Mouse (Mus musculus): ENCODE measurements around the gene Gm826. TPM values are rescaled to one million over a fixed set of nuclear protein-coding genes. Genes with fewer than 3 reads are reported as not detected.

Gene Gm826
- 10 to 100 TPM in 1 of 2 experiments, 1 to 10 TPM in 1; 8.8 to 11.1 TPM for total RNA-seq (2021)
- long read RNA-seq, experiment 1, partial matches to known transcripts = 0 of 12 reads
- long read RNA-seq, experiment 1, other reads (novel, unspliced or antisense) = 8 of 12 reads
- long read RNA-seq, experiment 2, partial matches to known transcripts = 0 of 8 reads
- long read RNA-seq, experiment 2, other reads (novel, unspliced or antisense) = 5 of 8 reads

DNA sequence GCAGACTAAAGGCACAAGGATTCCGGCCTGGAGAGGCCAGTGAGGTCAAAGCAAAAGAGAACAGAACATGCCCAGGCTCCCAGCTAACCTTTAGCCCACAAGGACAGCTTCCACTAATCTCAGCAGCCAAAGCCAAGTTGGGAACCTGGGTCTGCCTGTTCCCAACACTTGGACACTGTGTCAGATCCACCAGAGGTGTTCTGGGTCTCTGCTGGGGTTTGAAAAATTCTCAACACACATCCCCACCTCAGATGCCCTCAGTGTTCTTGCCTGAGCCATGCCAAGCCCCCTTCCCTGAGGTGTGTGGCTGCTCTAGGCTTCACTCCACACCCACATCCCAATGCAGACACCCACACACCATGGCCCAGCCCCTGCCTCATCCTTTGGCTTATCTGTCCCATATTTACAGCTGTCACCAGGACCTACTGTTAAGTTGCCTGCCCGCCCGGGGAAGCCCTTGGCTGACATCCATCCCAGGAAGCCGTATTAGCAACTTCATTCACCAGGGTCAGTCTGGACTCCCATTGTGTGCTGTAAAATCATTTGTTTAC lies at the start of gene Gm826:
Gm826 (minus strand) TSS at position 52 of the 551 bp plus-strand sequence.
- peak; percentile 52 to 63 for DNase-seq
- intact Hi-C loops (cut with DNase I) = no loop called here

- DNase-seq = no peak
- intact Hi-C loops (cut with DNase I) = no loop called here
Observed at GRCm38 (mm10) chr2:160383418-160383817, 49.5 kb upstream of the Gm826 start.

- intact Hi-C loops (cut with DNase I) = loop anchor here (1.0 kb wide), 1 partner anchor 200 kb away; no protein-coding TSS in a partner anchor
- DNase-seq = peak; percentile 47 to 62
Observed at GRCm38 (mm10) chr2:160378271-160378670, 44.3 kb upstream of the Gm826 start.

- intact Hi-C loops (cut with DNase I) = no loop called here
- DNase-seq = no peak
Observed at GRCm38 (mm10) chr2:160376236-160376635, 42.3 kb upstream of the Gm826 start.

DNA sequence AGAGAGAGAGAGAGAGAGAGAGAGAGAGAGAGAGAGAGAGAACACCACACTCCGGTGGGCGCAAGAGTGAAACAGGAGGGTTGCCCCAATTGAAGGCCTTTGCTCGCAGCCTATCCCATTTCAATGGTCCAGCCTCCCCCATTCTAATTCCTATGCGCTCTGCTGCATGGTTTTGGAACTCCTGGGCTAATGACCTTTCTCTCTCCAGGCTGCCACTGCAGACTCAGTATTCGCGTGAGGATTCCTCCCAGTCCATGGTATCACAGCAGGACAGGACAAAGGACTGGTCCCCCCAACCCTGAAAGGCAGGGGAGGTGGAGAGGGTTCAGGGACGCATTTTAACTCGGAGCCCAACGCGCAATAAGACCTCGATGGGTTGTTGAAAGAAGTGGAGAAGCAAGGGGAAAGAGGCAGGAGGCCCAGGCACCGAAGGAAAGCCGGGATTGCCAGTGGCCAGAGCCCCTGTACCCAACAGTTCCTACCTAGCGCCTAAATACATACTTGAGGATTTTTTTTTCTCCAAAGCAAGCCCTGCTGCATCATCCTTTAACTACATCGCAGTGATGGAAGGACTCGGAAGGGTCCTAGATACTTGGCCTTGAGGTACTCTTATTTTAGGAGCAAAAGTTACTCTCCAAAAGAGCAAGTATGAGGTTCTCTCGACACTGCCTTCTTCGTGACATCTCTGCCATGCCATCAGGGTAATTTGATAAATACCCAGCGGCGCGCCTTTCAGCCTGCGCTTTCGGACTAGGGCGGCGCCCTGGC lies 35.9 kb upstream of the Gm826 start:
- intact Hi-C loops (cut with DNase I) = loop anchor here (2.0 to 10.0 kb wide), 7 partner anchors 198 to 1505 kb away; no protein-coding TSS in a partner anchor
- no peak for DNase-seq

DNA sequence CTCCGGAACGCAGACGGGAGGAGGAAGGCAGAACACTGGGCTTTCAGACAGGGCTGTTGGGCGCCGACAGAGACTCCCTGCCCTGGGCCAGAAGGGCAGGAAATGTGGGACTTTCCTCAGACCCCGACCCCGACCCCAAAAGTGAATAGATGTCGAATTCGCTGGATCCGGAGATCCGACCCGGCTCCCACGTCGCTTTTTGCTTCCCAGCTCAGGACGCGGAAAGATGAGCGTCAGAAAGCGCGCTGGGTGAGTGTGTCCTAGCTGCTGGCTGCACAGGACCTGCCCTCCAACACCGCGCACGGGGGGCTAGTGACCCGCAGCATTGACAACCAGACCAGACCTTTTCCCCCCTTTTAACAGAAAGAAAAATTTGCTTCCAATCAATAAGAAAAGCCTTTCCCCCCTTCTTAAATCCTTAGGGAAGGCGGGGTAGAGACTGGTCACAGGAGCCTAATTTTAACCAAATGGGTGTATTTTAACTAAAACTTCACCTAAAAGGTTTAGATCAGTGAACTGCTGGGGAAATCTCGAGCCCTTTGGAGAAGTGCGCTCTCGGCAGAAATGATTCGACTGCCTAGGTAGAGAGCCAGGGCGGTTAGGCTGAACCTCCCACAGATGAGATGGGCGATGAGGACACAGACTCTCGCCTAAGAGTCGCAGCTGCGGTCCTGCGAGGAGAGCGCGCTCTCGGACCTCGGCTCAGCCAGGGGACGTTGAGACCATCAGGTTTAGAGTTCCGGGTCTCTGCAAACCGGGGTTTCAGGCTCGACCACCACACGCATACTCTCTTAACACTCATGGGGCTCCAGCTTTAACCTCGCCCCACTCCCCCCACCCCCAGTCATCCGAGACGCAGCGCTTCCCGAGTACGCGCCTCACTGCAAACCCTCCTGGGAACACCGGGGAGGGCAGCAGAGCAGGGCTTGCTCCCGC lies 34.7 kb upstream of the Gm826 start:
- intact Hi-C loops (cut with DNase I) = loop anchor here (2.0 to 10.0 kb wide), 7 partner anchors 196 to 1504 kb away; no protein-coding TSS in a partner anchor
- DNase-seq = no peak

- DNase-seq = peak; percentile 92 to 94
- intact Hi-C loops (cut with DNase I) = loop anchor here (2.0 to 10.0 kb wide), 7 partner anchors 195 to 1503 kb away; no protein-coding TSS in a partner anchor
Observed at GRCm38 (mm10) chr2:160367448-160368208, 33.7 kb upstream of the Gm826 start.

GRCm38 (mm10) chr2:160366980-160367338 lies 33.0 kb upstream of the Gm826 start, which contains the start of gene Mafb:
Gene Mafb, minus strand, starts transcription at chr2:160367065.
- peak; percentile 97 to 98 for DNase-seq
- intact Hi-C loops (cut with DNase I) = loop anchor here (5.0 to 10.0 kb wide), 6 partner anchors 195 to 1502 kb away; no protein-coding TSS in a partner anchor

DNA sequence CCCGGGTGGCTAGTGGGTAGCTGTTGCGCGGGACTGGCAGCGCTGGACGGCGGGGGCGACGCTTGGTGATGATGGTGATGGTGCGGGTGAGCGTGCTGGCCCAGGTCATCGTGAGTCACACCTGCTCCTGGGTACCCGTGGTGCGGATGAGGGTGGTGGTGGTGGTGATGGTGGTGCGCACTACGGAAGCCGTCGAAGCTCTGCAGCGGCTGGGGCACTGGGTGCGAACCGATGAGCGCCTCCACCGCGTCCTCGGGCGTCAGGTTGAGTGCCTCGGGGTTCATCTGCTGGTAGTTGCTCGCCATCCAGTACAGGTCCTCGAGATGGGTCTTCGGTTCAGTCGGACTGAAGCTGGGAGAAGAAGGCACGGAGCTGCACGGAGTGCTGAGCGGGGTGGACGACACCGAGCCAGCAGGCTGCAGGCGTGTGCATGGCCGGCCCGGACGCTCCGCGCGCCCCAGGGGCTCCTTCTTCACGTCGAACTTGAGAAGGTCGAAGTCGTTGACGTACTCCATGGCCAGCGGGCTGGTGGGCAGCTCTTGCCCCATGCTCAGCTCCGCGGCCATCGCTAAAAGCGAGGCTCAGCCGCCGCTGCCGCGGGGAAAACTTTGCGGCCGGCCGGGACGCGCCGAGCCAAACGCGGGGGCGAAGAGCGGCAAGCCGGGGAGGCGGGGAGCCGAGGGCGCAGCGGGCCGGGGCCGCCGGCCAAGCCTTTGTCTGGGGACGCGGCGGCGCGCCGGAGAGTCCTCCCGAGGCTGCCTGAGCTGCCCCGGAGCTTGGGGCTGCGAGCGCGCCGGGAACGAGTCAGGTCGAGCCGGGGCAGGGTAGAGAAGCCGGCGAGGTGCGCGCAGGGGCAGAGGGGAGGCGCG lies 32.4 kb upstream of the Gm826 start:
- intact Hi-C loops (cut with DNase I) = loop anchor here (5.0 to 10.0 kb wide), 6 partner anchors 194 to 1502 kb away; no protein-coding TSS in a partner anchor
- DNase-seq = peak in 1 of 2 experiments; percentile 45

DNA sequence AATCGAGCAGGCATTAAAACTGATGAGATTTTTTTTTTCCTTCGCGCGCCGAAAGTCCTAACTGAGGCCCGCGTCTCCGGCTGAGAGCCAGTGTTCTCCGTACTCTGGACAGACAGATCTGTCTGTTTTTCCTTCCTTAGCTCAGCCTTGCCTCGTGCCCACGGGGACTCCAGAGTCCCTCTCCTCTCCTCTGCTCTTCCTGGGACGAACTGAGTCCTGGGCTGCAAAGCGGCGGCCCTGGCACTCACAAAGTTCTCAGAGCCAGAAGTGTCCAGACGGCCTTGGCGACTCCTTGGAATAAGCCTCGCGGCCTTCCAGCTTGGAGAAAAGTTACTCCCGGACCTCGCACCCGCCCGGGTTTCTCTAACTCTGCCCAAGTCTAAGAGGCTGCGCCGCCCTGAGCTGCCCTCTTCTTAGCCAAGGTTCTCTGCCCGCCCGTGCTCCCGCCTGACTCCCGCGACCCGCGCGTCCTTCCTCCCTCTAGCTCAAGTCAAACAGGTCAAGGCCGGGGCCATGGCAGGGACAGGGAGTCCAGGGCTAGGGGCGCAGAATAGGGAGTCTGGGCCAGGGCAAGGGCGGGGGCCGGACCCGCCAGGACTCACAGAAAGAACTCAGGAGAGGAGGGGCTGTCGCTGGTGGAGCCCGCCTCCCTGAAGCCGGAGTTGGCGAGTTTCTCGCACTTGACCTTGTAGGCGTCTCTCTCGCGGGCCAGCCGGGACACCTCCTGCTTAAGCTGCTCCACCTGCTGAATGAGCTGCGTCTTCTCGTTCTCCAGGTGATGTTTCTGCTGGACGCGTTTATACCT lies 31.3 kb upstream of the Gm826 start:
- intact Hi-C loops (cut with DNase I) = loop anchor here (5.0 to 10.0 kb wide), 6 partner anchors 193 to 1501 kb away; no protein-coding TSS in a partner anchor
- peak; percentile 55 to 62 for DNase-seq

DNA sequence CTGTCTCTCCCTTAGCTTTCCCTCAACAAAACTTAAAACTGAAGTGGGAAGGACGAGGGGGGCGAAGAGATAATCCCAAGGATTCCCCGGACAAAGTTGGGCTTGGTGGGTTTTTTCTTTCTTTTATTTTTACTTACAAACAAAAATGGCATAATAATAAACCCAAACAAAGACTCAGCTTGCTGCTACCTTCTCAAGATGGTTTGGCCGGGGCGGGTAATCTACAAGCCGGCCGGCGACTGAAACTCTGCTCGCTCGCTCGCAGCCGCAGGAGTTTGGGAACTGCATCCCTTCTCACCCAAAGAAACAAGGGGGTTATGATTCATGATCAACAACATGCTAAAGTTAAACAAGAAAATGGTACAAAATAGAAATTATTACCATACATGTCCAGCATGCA lies 30.7 kb upstream of the Gm826 start:
- DNase-seq = no peak
- intact Hi-C loops (cut with DNase I) = loop anchor here (5.0 to 10.0 kb wide), 6 partner anchors 192 to 1500 kb away; no protein-coding TSS in a partner anchor

- intact Hi-C loops (cut with DNase I) = loop anchor here (10.0 kb wide), 2 partner anchors 779 to 1499 kb away; no protein-coding TSS in a partner anchor
- DNase-seq = no peak
Observed at GRCm38 (mm10) chr2:160364128-160364650, 30.2 kb upstream of the Gm826 start.

GRCm38 (mm10) chr2:160363201-160363600 lies 29.2 kb upstream of the Gm826 start:
- intact Hi-C loops (cut with DNase I) = loop anchor here (10.0 kb wide), 2 partner anchors 778 to 1498 kb away; no protein-coding TSS in a partner anchor
- no peak for DNase-seq

- intact Hi-C loops (cut with DNase I) = loop anchor here (10.0 kb wide), 2 partner anchors 777 to 1497 kb away; no protein-coding TSS in a partner anchor
- DNase-seq = no peak
Observed at GRCm38 (mm10) chr2:160361442-160362121, 27.6 kb upstream of the Gm826 start.

DNA sequence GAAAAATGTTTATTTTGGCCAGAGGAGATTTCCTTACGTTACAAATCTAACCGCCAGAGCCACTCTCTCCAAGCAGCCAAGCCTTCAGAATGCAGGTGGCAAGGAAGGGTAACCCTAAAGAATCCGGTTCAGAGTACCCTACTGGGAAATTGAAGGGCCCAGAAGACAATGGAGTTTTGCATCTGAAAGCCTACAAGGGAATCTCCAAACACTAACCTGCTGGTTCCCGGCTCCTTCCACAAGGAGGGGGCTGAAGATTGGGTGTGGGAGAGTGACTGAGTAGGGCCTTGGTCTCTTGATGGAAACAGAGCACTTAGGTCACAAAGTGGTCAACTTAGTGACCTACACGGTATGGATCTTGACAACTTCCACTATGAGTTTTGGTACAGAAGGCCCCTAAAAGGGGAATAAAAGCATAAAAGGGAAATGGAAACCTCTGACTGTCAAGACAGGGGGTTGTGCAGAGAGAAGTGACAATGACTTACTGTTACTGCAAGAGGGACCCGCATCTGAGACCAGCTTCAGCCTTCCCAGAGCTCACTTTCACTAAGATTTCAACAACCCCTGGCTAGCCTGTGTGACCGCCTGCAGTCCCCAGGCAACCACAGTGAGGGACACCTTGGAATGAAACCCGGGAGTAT lies 26.4 kb upstream of the Gm826 start:
- intact Hi-C loops (cut with DNase I) = loop anchor here (10.0 kb wide), 2 partner anchors 776 to 1496 kb away; no protein-coding TSS in a partner anchor
- no peak for DNase-seq

GRCm38 (mm10) chr2:160358896-160359295 lies 24.9 kb upstream of the Gm826 start:
- DNase-seq = no peak
- intact Hi-C loops (cut with DNase I) = no loop called here

All from heart, postnatal 14 days (tissue).